Mouse (Mus musculus) heart, embryonic 16.5 days (tissue): Measurements from ENCODE around the gene Dagla. TPM values are rescaled to one million over a fixed set of nuclear protein-coding genes. Genes with fewer than 3 reads are reported as not detected.

Experiments
- ATAC-seq: fragments of 200-750 bp; cut with Nextera tagmentation; replicated peaks from 2 replicates; pipeline ENCODE4 v1.8.0; 2017; ENCODE audit warnings: moderate number of reproducible peaks; ENCODE audit not compliant: insufficient read depth, low FRiP score; ENCODE audit errors: extremely low read depth
- H3K27ac ChIP-seq: fragments of 300-500 bp; sonication (generic); 2 replicates; pipeline ENCODE4 v1.5.1; 2014; ENCODE audit warnings: mild to moderate bottlenecking, low read length, control low read depth, moderate library complexity
- H3K27me3 ChIP-seq: fragments of 300-500 bp; sonication (generic); 2 replicates; pipeline ENCODE4 v1.6.1; 2014; ENCODE audit warnings: low read length, mixed read lengths; ENCODE audit not compliant: control insufficient read depth, insufficient read depth
- H3K36me3 ChIP-seq: fragments of 300-500 bp; sonication (generic); 2 replicates; pipeline ENCODE4 v1.6.1; 2014; ENCODE audit not compliant: control insufficient read depth, insufficient read depth
- H3K4me1 ChIP-seq: fragments of 300-500 bp; sonication (generic); 2 replicates; pipeline ENCODE4 v1.6.1; 2014; ENCODE audit warnings: low read length, mixed read lengths; ENCODE audit not compliant: control insufficient read depth, insufficient read depth
- H3K4me2 ChIP-seq: fragments of 300-500 bp; sonication (generic); 2 replicates; pipeline ENCODE4 v1.6.1; 2014; ENCODE audit warnings: low read depth, mild to moderate bottlenecking, control low read depth, low read length
- H3K4me3 ChIP-seq: fragments of 300-500 bp; sonication (generic); 2 replicates; pipeline ENCODE4 v1.5.1; 2014; ENCODE audit warnings: mild to moderate bottlenecking, control low read depth, low read length
- H3K9ac ChIP-seq: fragments of 300-500 bp; sonication (generic); 2 replicates; pipeline ENCODE4 v1.6.1; 2014; ENCODE audit warnings: low read length, control low read depth
- H3K9me3 ChIP-seq: fragments of 300-500 bp; sonication (generic); replicated peaks from 2 replicates; pipeline ENCODE4 v1.6.1; 2016; ENCODE audit warnings: low read length; ENCODE audit not compliant: control insufficient read depth
- WGBS: fragments of 180-500 bp; shearing (Covaris S2); extraction: QIAGEN DNeasy Blood & Tissue Kit; methylation state at CpG from one replicate; pipeline ENCODE4 v1.1.7; 2014; 5-methylcytosine and 5-hydroxymethylcytosine counted together
- polyA plus RNA-seq: library from polyadenylated mRNA; unstranded; fragments of >200 nt; fragmentation: Nextera tagmentation; extraction: Ambion mirVana; gene quantifications from 2 replicates; pipeline ENCODE4 v1.2.1, GENCODE M21; 2015

Gene Dagla
- polyA plus RNA-seq, 1 experiment from 2014 or later: 0.92 TPM

DNA sequence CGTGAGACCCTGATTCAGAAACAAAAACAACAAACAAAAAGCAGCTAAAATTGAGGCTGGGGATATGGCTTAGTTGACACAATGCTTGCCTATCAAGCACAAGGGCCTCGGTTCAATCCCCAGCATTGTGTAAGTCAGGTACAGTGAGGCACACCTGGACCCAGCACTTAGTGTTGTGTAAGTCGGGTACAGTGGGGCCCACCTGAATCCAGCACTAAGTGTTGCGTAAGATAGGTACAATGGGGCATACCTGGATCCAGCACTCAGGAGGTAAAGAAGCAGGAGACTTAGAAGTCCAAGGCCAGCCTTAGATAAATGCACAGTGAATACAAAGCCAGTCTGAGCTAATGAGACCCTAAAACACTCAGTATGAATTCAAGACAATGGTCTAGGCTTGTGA is 34.0 kb upstream of the Dagla start:
- Histone ChIP-seq H3K4me3 (no peak overlapping the region), H3K9ac (no peak overlapping the region), H3K4me2 (no peak overlapping the region), H3K9me3 (no peaks in the 10 kb centered on the region), H3K4me1 (peaks cover 14% of the 10 kb centered on the region), H3K27me3 (peaks cover 15% of the 10 kb centered on the region), H3K27ac (no peak overlapping the region), H3K36me3 (no peaks in the 10 kb centered on the region)
- WGBS: 73% methylated on average over 4 of the region's 4 CpGs
- no peak for ATAC-seq

DNA sequence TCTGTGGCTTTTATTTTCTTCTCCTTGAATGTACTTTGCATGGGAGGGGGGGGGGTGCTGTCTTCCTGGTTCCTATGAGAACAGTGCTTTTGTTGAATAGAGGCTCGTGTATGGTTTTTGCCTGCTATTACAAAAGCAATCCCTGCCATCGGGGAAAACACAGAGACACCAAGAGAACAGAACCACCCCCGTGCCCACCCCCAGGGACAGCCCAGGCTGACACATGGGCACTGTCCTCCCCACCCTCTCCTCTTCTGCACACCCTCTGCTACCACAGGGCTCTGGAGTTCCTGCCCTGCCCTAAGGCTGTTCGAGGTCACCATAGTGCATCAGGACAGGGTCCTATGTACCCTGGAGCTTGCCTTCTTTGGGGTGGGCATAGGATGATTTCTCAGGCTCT is 29.8 kb upstream of the Dagla start:
- H3K36me3 ChIP-seq: no peaks in the 10 kb centered on the region
- no peak overlapping the region for H3K27ac ChIP-seq
- no peak for ATAC-seq
- H3K9me3 ChIP-seq: no peaks in the 10 kb centered on the region
- 74% methylated on average over 4 of the region's 4 CpGs for WGBS
- H3K27me3 ChIP-seq: peaks cover 21% of the 10 kb centered on the region
- no peak overlapping the region for H3K4me3 ChIP-seq
- H3K4me2 ChIP-seq: no peak overlapping the region
- H3K4me1 ChIP-seq: no peaks in the 10 kb centered on the region
- no peak overlapping the region for H3K9ac ChIP-seq

DNA sequence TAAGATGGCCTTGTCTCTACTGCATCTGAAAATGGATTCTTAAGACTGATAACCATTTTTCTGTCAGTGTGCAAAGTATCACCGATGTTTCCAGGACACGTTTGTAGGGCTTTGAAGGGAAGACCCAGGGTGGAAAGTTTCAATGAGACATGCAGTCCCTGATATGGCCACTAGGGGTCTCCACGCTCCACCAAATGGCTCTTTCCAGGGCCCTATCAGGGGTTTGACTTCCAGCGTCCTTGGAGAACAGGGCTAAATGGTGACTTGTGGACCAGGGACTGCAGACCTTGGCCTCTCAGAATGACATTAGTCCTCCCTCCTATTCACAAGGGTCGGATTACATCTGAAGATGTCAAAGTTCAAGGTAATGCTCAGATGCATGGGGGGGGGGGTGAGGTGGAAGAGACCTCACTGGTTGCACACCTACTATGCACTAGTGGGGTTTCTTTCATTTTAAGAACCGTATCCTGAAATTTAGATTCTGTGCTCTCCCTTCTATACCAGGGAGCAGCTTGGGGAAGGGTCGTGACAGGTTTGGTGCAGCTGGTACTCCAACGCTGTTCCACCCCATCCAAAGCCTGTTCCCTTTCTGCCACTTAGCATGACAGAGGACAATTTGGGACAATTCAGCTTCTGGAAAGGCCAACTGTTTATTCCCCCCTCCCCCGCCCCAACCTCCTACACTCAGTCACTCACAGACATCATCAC is 29.0 kb upstream of the Dagla start:
- H3K4me2 ChIP-seq: no peak overlapping the region
- H3K9me3 ChIP-seq: no peaks in the 10 kb centered on the region
- H3K27ac ChIP-seq: no peak overlapping the region
- peak; percentile 71 for ATAC-seq
- no peaks in the 10 kb centered on the region for H3K36me3 ChIP-seq
- peaks cover 24% of the 10 kb centered on the region for H3K27me3 ChIP-seq
- no peak overlapping the region for H3K4me3 ChIP-seq
- H3K9ac ChIP-seq: no peak overlapping the region
- no peaks in the 10 kb centered on the region for H3K4me1 ChIP-seq
- WGBS: 38% methylated on average over 9 of the region's 9 CpGs

DNA sequence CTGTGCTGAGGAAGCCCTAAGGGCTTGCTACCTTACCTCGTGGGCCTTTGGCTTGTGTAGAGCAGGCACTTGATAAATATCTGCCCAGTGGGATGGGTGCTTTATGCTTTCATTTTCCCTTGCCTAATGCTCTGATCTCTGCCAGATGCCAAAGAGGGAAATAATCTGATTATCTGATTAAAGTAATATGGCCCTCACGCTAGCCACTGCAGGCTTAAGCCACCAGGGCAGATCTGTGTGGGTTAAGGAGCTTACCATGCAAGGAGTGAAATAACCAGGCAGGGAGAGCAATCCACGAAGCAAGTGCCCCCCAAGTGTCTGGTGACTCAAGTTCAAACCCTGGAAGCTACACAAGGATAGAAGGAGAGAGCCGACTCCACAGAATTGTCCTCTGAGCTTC is 27.0 kb upstream of the Dagla start:
- Histone ChIP-seq H3K4me3 (no peak overlapping the region), H3K4me1 (no peaks in the 10 kb centered on the region), H3K27ac (no peak overlapping the region), H3K27me3 (peaks cover 23% of the 10 kb centered on the region; the same call in 1 of the 2 replicates), H3K4me2 (no peak overlapping the region), H3K9ac (no peak overlapping the region), H3K9me3 (no peaks in the 10 kb centered on the region), H3K36me3 (no peaks in the 10 kb centered on the region)
- no peak for ATAC-seq
- 55% methylated on average over 4 of the region's 4 CpGs for WGBS

DNA sequence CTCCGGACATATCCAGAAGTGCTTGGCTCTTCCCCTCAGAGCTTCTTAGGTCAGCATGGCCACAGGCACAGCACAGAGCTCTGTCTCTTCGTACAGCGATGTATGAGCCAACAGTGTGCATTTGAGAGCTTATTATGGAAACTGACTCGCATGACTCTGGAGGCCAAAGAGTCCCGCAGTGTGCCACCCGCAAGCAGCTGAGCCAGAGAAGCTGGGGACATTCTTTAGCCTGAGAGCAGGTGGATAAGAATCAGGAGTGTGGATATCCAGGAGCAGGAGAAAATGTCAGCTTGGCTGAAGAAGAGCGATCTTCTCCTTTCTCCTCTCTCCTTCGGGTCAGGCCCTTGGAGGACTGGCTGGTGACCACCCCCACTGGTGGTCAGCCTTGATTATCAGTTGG is 24.4 kb upstream of the Dagla start:
- H3K4me3 ChIP-seq: no peak overlapping the region
- H3K9ac ChIP-seq: no peak overlapping the region
- peaks cover 15% of the 10 kb centered on the region; the same call in 1 of the 2 replicates for H3K27me3 ChIP-seq
- no peak overlapping the region for H3K4me2 ChIP-seq
- H3K9me3 ChIP-seq: no peaks in the 10 kb centered on the region
- 61% methylated on average over 8 of the region's 8 CpGs for whole genome bisulfite sequencing
- H3K36me3 ChIP-seq: no peaks in the 10 kb centered on the region
- no peak for ATAC-seq
- no peak overlapping the region for H3K27ac ChIP-seq
- no peaks in the 10 kb centered on the region for H3K4me1 ChIP-seq

DNA sequence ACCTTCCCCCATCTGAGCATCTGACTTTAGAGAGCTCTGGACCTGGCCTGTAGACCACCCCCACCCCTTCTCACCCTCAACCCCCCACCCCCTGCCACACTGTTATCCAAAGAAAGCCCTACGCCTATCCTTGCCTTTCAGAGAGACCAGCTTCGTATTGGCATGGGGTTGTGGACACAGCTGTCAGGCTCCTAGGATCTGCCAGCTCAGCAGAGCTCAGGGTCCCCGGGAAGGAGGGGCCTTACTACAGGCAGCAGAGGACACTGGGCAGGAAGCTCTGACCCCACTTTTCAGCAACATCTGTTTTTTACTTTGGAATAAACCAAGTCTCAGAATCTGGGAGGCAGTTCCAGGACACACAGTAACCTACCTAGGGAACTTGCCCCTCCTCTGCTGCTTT is 21.9 kb upstream of the Dagla start:
- 45% methylated on average over 3 of the region's 3 CpGs for WGBS

DNA sequence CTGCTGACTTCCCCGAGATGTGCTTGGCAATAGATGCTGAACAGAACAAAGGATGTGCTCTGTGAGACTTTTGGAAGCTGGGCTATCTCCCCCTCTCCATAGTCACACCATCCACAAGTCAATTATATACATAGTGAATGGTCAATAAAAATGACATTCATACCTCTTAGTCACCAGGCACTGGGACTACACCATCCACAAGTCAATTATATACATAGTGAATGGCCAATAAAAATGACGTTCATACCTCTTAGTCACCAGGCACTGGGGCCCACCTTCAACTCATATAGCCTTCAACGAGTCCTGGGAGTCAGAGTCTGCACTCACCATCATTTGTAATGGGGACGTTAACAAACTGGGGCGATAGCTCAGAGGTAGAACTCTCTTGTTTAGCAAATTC is 19.2 kb upstream of the Dagla start:
- H3K27ac ChIP-seq: no peak overlapping the region
- no peaks in the 10 kb centered on the region; the same call in 1 of the 2 replicates for H3K27me3 ChIP-seq
- peaks cover 3% of the 10 kb centered on the region; the same call in 1 of the 2 replicates for H3K4me1 ChIP-seq
- H3K4me3 ChIP-seq: no peak overlapping the region
- no peaks in the 10 kb centered on the region for H3K9me3 ChIP-seq
- H3K4me2 ChIP-seq: no peak overlapping the region
- 63% methylated on average over 5 of the region's 5 CpGs for WGBS
- no peak overlapping the region for H3K9ac ChIP-seq
- no peak for ATAC-seq
- H3K36me3 ChIP-seq: no peaks in the 10 kb centered on the region

More for the DNA sequence above, 21.9 kb upstream of the Dagla start:
- Histone ChIP-seq H3K4me1 (peaks cover 3% of the 10 kb centered on the region; the same call in 1 of the 2 replicates), H3K4me3 (no peak overlapping the region), H3K9me3 (no peaks in the 10 kb centered on the region), H3K27me3 (peaks cover 7% of the 10 kb centered on the region; the same call in 1 of the 2 replicates), H3K4me2 (no peak overlapping the region), H3K27ac (no peak overlapping the region), H3K9ac (no peak overlapping the region), H3K36me3 (no peaks in the 10 kb centered on the region)
- no peak for ATAC-seq

DNA sequence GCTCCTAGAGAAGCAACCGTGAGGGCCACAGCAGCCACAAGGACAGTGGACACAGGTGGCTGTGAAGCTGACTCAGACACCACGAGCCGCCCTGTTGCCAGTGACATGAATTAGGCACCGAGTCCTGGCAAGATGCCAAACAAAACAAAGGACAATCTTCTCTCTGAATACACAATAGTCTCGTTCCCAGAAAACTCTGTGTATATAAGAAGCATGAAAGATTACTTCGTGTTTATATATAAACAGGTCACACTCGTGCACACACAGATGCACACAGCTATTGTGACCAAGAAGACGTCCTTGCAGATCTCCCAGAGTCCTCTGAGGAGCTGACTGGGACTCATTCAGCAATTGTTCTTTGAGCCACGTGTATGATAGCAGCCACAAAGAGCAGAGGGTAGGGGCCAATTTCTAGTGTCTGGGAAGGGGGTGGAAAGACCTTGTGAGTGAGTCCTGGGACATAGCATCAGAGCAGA is 18.7 kb upstream of the Dagla start:
- Histone ChIP-seq H3K27ac (no peak overlapping the region), H3K4me2 (no peak overlapping the region), H3K4me1 (peaks cover 3% of the 10 kb centered on the region; the same call in 1 of the 2 replicates), H3K9ac (no peak overlapping the region), H3K4me3 (no peak overlapping the region), H3K27me3 (peaks cover 4% of the 10 kb centered on the region; the same call in 1 of the 2 replicates), H3K9me3 (no peaks in the 10 kb centered on the region), H3K36me3 (no peaks in the 10 kb centered on the region)
- 0 out of 2 replicates have a peak, but pooled peaks have one; percentile 32 for ATAC-seq
- 27% methylated on average over 9 of the region's 9 CpGs for WGBS

DNA sequence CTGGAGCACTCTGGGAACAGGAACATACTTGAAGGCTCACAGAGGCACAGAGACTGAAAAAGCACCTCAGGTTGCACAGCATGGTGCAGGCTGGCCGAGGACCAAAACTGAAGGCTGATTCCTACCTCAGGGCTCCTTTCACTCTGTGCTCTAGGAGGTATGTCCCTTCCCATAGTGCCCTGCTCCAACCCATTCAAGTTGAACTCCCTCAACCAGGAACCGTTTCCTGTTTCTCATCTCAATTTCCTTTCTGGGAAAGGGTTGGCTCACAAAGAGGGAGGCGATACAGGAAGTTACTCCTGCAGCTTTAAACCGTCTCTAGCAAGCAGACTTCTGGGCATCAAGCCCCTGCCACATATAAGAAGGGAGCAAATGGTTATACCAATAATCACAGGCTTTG is 13.1 kb upstream of the Dagla start:
- no peak for ATAC-seq
- Histone ChIP-seq H3K9me3 (no peaks in the 10 kb centered on the region), H3K27me3 (peaks cover 4% of the 10 kb centered on the region; the same call in 1 of the 2 replicates), H3K9ac (no peak overlapping the region), H3K4me2 (no peak overlapping the region), H3K4me1 (peaks cover 2% of the 10 kb centered on the region; the same call in 1 of the 2 replicates), H3K36me3 (no peaks in the 10 kb centered on the region), H3K4me3 (no peak overlapping the region), H3K27ac (no peak overlapping the region)
- WGBS: 50% methylated on average over 4 of the region's 4 CpGs
